Comparison of ENCODE assay signal across 9 mouse cellular contexts in genomic region chr6:13835720-13836665, GRCm38 (mm10). TPM values are rescaled to one million over a fixed set of nuclear protein-coding genes. Genes with fewer than 3 reads are reported as not detected.
DNase-seq lines count a peak whose midpoint lies in the region; ATAC-seq lines count a peak whose summit lies in the region.
"Had no signal": no experiment of that assay in that cellular context is flagged by ENCODE, and none has a peak within 500 bp of the region (broad histone marks: within the 10 kb centered on the region; RNA-seq: fewer than 3 reads in every experiment).

No protein-coding gene starts in this region.

- H3K4me3 ChIP-seq in intestine, embryonic 16.5 days (ENCODE audit: low read length), result no peak overlapping the region
- H3K4me3 ChIP-seq: lung, embryonic 15.5 days had no signal

- H3K4me1 ChIP-seq in intestine, embryonic 16.5 days (ENCODE audit: control insufficient read depth, insufficient read depth, low read length), result no peaks in the 10 kb centered on the region
- H3K4me1 ChIP-seq: lung, embryonic 15.5 days had no signal

- ATAC-seq in intestine, embryonic 16.5 days, result no peak
- ATAC-seq in CD4-positive, CD25-positive, alpha-beta regulatory T cell, adult 4 months, result no peak

- H3K4me2 ChIP-seq in intestine, embryonic 16.5 days (ENCODE audit: low read depth, low read length), result no peak overlapping the region
- H3K4me2 ChIP-seq: lung, embryonic 15.5 days had no signal

- no peak overlapping the region for H3K9ac ChIP-seq in intestine, embryonic 16.5 days (ENCODE audit: low read depth, low read length)
- H3K9ac ChIP-seq: lung, embryonic 15.5 days had no signal

- intact Hi-C loops in left cerebral cortex, postnatal 4 days (cut with DNase I), result loop anchor here (10.0 kb wide), 3 partner anchors 161 to 669 kb away; partner anchors contain the start of genes Bmt2 and Tmem168

- H3K27me3 ChIP-seq in intestine, embryonic 16.5 days (replicated peaks; ENCODE audit: control insufficient read depth, insufficient read depth, low read length), result no peaks in the 10 kb centered on the region
- H3K27me3 ChIP-seq: lung, embryonic 15.5 days had no signal

- WGBS in intestine, embryonic 16.5 days, result 66% methylated on average over 17 of the region's 17 CpGs

- H3K9me3 ChIP-seq in intestine, embryonic 16.5 days (ENCODE audit: control insufficient read depth, low read length), result no peaks in the 10 kb centered on the region
- H3K9me3 ChIP-seq: lung, embryonic 15.5 days had no signal

- DNase-seq in 3T3-L1 (ENCODE audit: low read depth, low spot score), result peak; percentile 21
- peak; percentile 88 for DNase-seq in cerebellum, adult 9-11 months
- DNase-seq in frontal cortex, postnatal 36 days (ENCODE audit: low spot score in 2 of 2), result peak; percentile 45 to 58
- peak; percentile 92 for DNase-seq in left cerebral cortex, postnatal 4 days
- DNase-seq in kidney, adult 9 months, result no peak
- no peak for DNase-seq in adrenal gland, adult (ENCODE audit: inconsistent age in 2 of 2, low spot score in 1 of 2)

- H3K27ac ChIP-seq in intestine, embryonic 16.5 days (ENCODE audit: low read length), result no peak overlapping the region
- H3K27ac ChIP-seq: lung, embryonic 15.5 days had no signal

- H3K36me3 ChIP-seq in intestine, embryonic 16.5 days (ENCODE audit: control insufficient read depth, insufficient read depth, low read length), result no peaks in the 10 kb centered on the region
- H3K36me3 ChIP-seq: lung, embryonic 15.5 days had no signal

RNA-seq across cellular contexts. Expression of gene Gpr85, which starts 3.7 kb away (rescaled TPM):
- total RNA-seq in left cerebral cortex, postnatal 4 days (2021), result 100 to 1,000 TPM; 122 to 129 TPM
- 3.5 and 3.9 TPM in 2 replicates for polyA plus RNA-seq in intestine, embryonic 16.5 days (2015; fragmentation: Nextera tagmentation; extraction: Ambion mirVana)
- under 1 TPM in 1 of 2 experiments, not detected in 1; 0.28 TPM for polyA plus RNA-seq in CD4-positive, CD25-positive, alpha-beta regulatory T cell, adult 4 months (2017; shearing (Covaris generic))

RNA-seq across cellular contexts. Expression of gene 2610001J05Rik, which starts 35.3 kb away (rescaled TPM):
- total RNA-seq in left cerebral cortex, postnatal 4 days (2021), result 10 to 100 TPM; 56.7 to 62.7 TPM
- 104 and 113 TPM in 2 replicates for polyA plus RNA-seq in intestine, embryonic 16.5 days (2015; fragmentation: Nextera tagmentation; extraction: Ambion mirVana)
- polyA plus RNA-seq in CD4-positive, CD25-positive, alpha-beta regulatory T cell, adult 4 months (2017; shearing (Covaris generic)), result 10 to 100 TPM; 82.6 to 88.4 TPM

Comparison
In these comparisons a context has a peak if more than half of its experiments do, and no peak if none do; other contexts are left out.
1. DNase-seq: peak in 3T3-L1 (single experiment), cerebellum, adult 9-11 months (single experiment), frontal cortex, postnatal 36 days (2 of 2) and left cerebral cortex, postnatal 4 days (single experiment); none in kidney, adult 9 months (single experiment) and adrenal gland, adult (0 of 2).